Mouse (Mus musculus) ES-Bruce4 (cell line): ENCODE results near the gene Chit1.

ENCODE experiments used
- CTCF ChIP-seq: IDR thresholded peaks from one replicate; pipeline ENCODE4 v1.8.1; 2011; ENCODE audit warnings: low read depth, low read length
- EP300 ChIP-seq: IDR thresholded peaks from 2 replicates; pipeline ENCODE4 v1.6.1; 2011; ENCODE audit warnings: low read depth, low read length; ENCODE audit not compliant: insufficient read depth
- POLR2A ChIP-seq: IDR thresholded peaks from one replicate; pipeline ENCODE4 v1.8.1; 2011; ENCODE audit warnings: low read length; ENCODE audit not compliant: insufficient read depth

DNA sequence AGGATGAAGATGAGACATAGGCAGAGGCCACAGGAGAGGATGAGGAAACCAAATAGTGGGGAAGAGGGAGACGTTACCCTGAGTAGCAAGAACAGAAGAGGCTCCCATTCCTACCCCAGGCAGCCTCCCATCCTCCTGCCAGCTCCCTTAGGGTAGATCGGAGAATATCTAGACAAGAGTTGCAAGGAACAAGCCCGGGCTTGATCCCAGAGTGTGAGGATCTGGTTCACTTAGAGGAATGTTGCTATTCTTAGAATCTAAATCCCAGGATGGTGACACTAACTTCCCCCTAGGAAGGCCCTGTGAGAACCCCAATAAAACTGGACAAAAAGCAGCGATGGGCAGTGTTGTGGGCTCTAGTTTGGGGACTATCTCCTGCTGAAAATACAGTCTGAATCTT lies 10.1 kb upstream of the Chit1 start:
- TF ChIP-seq CTCF: no peak
- no peak for TF ChIP-seq POLR2A
- TF ChIP-seq EP300: 0 out of 2 replicates have a peak, but pooled peaks have one; percentile 55
